Mouse (Mus musculus): ENCODE measurements around the gene Lelp1.

Gene Lelp1

DNA sequence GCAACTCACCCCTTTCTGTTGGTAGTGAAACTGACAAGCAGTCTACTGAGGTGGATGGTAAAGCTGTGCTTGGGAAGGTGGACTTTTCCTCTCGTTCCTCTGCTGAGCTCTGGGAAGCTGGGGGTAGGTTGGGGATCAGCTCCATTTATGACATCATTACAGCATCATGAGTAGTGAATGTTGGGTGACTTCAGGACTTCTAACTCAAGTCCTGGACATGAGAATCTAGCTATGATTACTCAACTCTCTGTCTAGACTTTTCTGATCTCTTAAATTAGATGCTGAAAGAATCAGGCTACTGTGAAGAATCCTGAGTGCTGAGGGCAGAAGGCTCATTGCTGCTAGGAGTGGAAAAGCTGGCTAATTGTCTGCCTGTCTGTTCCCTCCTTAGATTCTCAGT lies at the start of gene Lelp1:
Gene Lelp1, minus strand, starts transcription at position 101 of the 400 bp plus-strand sequence.
- DNase-seq (ENCODE audit: low spot score), result no peak

DNA sequence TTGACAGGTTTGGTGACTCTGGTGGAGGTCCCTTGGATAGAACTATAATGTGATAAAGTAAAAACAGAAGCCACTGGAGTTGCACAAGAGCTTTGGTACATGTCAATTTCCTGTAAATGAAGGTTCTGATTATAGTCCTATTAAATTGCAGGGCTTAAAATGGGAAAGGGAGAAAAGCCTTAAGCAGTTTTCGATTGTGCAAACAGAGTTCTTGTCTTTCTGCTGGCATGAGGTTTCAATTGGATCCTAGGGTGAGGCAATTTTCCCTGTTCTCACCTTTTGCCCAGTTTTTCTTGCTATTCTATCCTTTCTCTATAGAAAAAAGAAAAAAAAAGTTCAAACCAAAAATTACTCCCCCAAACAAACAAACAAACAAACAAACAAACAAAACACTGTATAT lies 34.3 kb upstream of the Lelp1 start:
- no peak for DNase-seq (ENCODE audit: low spot score)

DNA sequence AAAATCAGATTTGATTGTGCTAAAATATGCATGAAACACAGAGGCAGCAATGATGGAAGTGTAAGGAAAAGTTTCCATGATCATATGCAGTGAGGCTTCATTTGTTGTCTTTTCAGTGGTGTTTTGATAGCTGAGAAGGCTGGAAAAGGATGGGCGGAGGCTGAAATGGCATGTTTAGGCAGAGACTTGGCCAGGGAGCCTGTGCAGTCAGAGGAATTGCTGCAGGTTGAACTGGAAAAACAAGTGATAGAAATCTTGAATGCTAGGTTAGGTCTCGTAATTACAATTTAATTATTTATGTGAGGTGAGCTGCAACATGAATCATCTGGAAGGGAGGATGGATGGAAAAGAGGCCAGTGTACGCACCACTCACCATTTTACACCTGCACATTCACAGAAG lies 27.3 kb upstream of the Lelp1 start:
- DNase-seq (ENCODE audit: low spot score), result no peak

DNA sequence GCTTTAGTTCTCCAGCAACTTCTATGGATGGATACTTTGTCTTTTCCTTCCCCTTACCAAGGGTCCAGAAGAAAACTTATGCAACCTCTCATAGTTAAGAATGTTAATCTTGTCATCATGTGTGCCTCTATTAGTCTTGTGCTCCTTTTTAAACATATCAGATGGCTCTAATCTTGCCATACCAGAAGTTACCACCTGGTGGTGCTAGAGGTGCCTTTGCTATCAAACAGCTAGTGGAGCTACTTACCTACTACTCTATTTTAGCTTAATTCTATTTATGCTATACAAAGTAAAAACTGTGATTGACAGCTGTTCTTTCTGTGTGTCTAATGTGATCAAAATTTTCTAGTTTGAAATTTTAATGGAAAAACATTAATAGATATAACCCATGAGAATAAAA lies 10.8 kb upstream of the Lelp1 start:
- no peak for DNase-seq (ENCODE audit: low spot score)

DNA sequence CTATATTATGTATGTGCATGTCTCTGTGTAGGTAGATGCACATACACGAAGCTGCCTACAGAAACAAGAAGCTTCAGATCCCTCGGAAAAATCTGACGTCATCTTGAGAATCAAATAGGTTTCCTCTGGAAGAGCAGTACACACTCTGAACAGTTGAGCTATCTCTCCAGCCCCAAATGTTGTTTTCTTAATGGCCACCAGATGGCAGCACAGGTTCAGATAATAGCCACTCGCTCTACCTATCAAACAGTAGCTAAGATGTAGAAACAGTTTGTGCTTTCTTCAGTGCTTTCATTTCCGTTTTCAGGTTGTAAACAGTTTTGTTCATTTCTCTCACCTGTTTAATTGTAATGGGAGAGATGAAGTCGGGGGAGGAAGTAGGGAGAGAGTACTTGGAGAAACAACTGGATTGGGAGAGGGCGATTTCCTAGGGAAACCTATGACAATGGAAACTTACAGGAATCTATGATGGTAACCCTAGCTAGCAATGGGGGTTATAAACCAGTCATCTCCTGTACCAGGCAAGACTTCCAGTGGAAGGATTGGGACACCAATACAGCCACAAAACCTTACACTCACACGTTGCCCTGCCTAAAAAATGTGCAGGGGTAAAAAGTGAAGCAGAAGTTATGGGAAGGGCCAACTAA lies 8.2 kb upstream of the Lelp1 start:
- no peak for DNase-seq (ENCODE audit: low spot score)

DNA sequence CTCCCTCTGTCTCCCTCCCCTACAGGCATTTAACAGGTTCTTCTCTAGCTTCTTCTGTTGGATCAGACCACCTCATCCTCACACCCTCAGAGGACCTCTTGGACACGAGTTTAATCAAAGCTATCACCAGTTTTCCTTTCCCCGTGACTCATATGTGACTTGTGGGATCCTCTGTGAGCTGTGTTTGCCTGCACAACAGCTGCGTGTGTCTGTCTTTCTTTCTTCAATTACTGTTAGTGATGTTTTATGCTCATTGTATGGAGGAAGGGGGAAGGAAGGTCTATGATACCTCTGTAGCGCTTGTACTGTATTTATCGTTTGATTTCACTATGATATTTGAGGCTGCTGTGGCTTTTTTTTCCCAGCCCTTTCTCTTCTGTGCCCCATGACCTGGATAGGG lies 5.4 kb upstream of the Lelp1 start:
- DNase-seq (ENCODE audit: low spot score), result no peak

DNA sequence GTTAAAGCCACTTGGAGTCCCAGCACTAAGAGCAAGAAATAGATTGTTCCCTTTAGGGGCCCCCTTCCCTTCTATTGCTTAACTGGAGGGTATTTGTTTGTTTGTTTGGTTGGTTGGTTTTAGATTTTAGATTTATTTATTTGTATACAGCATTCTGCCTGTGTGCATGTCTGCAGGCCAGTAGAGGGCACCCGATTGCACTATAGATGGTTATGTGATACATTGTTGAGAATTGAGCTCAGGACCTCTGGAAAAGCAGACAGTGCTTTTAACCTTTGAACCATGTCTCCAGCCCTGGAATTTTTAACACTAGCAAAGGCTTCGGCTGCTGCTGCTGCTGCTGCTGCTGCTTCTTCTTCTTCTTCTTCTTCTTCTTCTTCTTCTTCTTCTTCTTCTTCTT lies 4.9 kb upstream of the Lelp1 start:
- no peak for DNase-seq (ENCODE audit: low spot score)

DNA sequence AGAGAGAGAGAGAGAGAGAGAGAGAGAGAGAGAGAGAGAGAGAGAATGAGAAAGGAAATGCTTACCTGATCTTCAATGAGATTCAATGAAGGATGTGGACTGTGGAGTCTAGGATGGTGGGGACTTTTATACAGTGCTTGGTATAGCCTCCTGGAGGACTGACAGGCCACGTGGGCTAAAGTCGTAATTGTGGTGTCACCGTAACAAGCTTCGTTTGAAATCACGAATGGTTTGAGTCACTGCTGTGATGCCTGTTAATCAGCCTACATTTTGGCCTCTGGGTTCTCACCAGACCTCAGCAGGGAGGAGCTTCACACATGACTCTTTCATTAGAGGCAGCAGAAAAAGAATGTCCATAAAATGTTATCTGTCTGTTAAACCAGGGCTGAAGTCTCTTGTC lies 18.7 kb downstream of the Lelp1 start, which contains the start of gene Prr9:
Gene Prr9, minus strand, starts transcription at position 101 of the 400 bp plus-strand sequence.
- DNase-seq (ENCODE audit: low spot score), result no peak

DNA sequence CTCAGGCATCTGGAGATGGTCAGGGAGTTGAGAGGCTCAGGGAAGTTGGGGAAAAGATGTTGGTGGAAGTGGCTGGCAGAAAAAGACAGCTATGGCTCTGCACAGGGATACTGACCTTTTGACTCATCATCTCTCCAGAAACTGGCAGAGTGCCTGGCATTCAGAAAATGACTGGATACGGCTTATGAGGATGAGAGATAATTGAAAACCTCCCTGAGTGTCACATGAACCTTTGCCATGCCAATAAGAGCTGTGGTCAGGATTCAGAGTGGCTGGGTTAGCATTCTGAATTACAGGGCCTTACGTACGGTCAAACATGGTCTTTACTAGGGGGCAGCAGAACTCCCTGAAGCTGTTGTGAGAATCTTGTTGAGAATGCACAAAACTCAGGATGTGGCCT lies 21.6 kb downstream of the Lelp1 start:
- DNase-seq (ENCODE audit: low spot score), result no peak

DNA sequence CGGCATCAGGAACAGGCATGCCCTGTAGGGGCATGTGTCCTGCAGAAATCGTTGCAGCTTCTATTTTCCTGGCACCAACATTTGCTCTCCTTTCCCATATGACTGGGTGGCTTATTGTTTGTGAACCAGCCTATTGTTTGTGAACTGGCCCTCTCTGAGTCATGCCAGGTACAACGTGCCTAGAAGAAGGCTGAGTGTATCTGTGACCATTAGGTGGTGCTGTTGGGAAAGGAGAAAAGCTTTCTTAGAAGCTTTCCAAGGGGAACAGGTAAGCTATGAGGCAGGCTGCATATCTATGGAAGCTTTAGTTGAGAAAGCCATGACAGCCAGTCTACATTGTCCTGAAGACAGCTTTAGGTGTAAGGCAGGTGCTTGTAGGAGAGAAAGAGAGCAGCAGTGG lies 24.6 kb downstream of the Lelp1 start:
- no peak for DNase-seq (ENCODE audit: low spot score)

DNA sequence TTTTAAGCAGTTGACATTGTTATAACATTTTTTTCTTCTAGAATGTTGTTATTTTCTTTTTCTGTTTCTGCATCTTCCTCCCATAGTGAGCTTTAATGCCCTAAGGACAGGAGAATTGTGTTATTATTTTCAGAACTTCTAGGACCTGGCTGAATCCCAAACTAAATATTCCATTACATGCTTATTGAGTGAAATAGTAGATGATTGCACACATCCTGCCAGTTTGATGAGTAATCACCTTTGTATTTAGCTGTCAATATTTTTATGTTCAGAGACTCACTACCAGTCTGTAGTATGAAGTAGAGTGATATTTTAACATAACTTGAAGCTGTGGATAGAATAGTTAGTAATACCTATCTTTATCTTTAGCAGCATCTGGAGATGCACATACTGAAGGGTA lies 31.0 kb downstream of the Lelp1 start:
- no peak for DNase-seq (ENCODE audit: low spot score)

DNA sequence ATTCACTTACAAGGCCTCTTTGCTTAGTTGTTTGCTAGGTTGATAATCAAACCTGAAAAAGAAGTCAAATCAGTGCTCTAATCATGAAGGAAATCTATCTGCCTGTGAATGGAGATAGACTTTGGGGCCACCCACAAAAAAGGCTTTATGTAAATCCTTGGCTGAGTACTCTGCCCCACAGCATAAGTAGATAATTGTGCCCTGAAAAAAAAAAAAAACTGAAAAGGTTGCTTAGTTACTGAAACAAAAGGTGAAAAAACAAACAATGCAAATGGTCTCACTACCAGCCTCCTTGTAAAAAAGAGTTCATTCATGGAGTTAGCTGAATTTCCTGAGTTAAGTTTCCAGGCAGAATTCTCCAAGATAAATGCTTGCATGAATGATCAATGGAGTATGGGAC lies 31.8 kb downstream of the Lelp1 start:
- DNase-seq (ENCODE audit: low spot score), result no peak

DNA sequence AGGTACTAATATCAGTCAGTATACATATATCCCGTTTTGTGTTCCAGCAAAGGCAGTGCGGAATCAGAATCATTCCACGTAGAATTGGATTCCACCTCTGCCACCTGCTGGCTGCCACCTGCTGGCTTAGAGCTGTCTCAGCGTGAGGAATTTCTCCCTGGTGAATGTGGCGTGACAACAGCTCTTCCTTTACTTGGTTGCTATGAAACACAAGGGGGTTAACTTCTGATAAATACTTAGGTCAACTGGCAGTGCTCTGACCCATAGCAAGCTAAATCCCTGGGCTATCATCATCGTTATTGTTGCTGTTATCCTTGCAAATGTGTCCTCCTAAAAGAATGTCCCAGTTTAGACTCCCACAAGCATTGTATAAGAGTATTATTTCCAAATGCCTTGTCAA lies 36.0 kb downstream of the Lelp1 start:
- DNase-seq (ENCODE audit: low spot score), result peak; percentile 3
